Mouse (Mus musculus) Patski (cell line): ENCODE results near the gene Wdr74. TPM values are rescaled to one million over a fixed set of nuclear protein-coding genes. Genes with fewer than 3 reads are reported as not detected.

Experiments
- ATAC-seq: fragments of 100-300 bp; one replicate; pipeline ENCODE4 v1.8.0; 2021
- CTCF ChIA-PET: fragments of 350-600 bp; sonication (Branson Sonifier 250); formaldehyde crosslinking; loops from one replicate; lab custom pipeline; 2022; ENCODE audit warnings: inconsistent platforms; lab: Charles Lee
- POLR2A ChIA-PET: fragments of 350-600 bp; sonication (Branson Sonifier 250); formaldehyde crosslinking; loops from one replicate; lab custom pipeline; 2022; ENCODE audit warnings: antibody characterized with exemption, inconsistent platforms; lab: Charles Lee
- DNase-seq: peaks from one replicate; pipeline ENCODE4 v3.0.0-alpha.2; 2011; ENCODE audit warnings: low read depth, low spot score
- H3K27me3 ChIP-seq: fragments of 371-371 bp; one replicate; pipeline ENCODE4 v1.5.1; 2021
- CTCF ChIP-seq: fragments of 100-300 bp; IDR thresholded peaks from one replicate; pipeline ENCODE4 v1.5.1; 2021
- in situ Hi-C: fragments of 300-500 bp; cut with MboI; formaldehyde crosslinking; loops from 3 replicates; pipeline ENCODE4 v1.11.1; 2018; ENCODE audit warnings: low pct_unique_long_range_greater_than_20kb, mixed read lengths
- polyA plus RNA-seq: library from polyadenylated mRNA; unstranded; gene quantifications from one replicate; pipeline ENCODE4 v1.2.3, GENCODE M21; 2021

The Wdr74 gene
- polyA plus RNA-seq, 1 experiment from 2014 or later: 64.7 TPM

- peak; percentile 40 for ATAC-seq
- TF ChIP-seq CTCF: no peak
- H3K27me3 ChIP-seq: peaks cover 19% of the 10 kb centered on the region
- POLR2A ChIA-PET: interaction anchor here (1.3 kb wide), 1 partner anchor 13 kb away, joined by 3 read pairs; the partner anchor contains the start of gene Slc3a2
- in situ Hi-C loops: no loop called here
- no peak for DNase-seq
- CTCF ChIA-PET: interaction anchor here (1.3 to 2.5 kb wide), 3 partner anchors 13 to 18 kb away, joined by 3 to 7 read pairs (median 5); partner anchors contain the start of gene Slc3a2
Observed at GRCm38 (mm10) chr19:8736160-8736467, 487 bp downstream of the Wdr74 start.

GRCm38 (mm10) chr19:8738911-8739310, 3.3 kb downstream of the Wdr74 start:
- ChIA-PET POLR2A (interaction anchor here (1.5 kb wide), 1 partner anchor 18 kb away, joined by 4 read pairs; the partner anchor contains the start of gene Nxf1), CTCF (interaction anchor here (1.1 to 1.2 kb wide), 4 partner anchors 8 to 371 kb away, joined by 3 to 5 read pairs (median 4); no protein-coding TSS in a partner anchor)
- ATAC-seq: no peak
- H3K27me3 ChIP-seq: peaks cover 6% of the 10 kb centered on the region
- in situ Hi-C loops: no loop called here
- TF ChIP-seq CTCF: no peak
- no peak for DNase-seq

- POLR2A ChIA-PET: interaction anchor here (1.0 to 1.5 kb wide), 2 partner anchors 17 to 18 kb away, joined by 3 to 4 read pairs; partner anchors contain the start of gene Nxf1
- CTCF ChIA-PET: interaction anchor here (1.6 kb wide), 1 partner anchor 21 kb away, joined by 5 read pairs; no protein-coding TSS in a partner anchor
- no peak for DNase-seq
- no peak for TF ChIP-seq CTCF
- no peaks in the 10 kb centered on the region for H3K27me3 ChIP-seq
- in situ Hi-C loops: no loop called here
- no peak for ATAC-seq
Observed at GRCm38 (mm10) chr19:8739646-8740045, 4.0 kb downstream of the Wdr74 start.

- no peak for ATAC-seq
- ChIA-PET POLR2A (interaction anchor here (0.6 to 2.1 kb wide), 3 partner anchors 14 to 27 kb away, joined by 3 to 7 read pairs (median 3); no protein-coding TSS in a partner anchor), CTCF (interaction anchor here (1.5 to 1.6 kb wide), 2 partner anchors 22 to 24 kb away, joined by 3 to 5 read pairs; no protein-coding TSS in a partner anchor)
- in situ Hi-C loops: no loop called here
- H3K27me3 ChIP-seq: no peaks in the 10 kb centered on the region
- TF ChIP-seq CTCF: no peak
- DNase-seq: no peak
Observed at GRCm38 (mm10) chr19:8740603-8741002, 5.0 kb downstream of the Wdr74 start, which contains the start of gene 1700092M07Rik. Gene 1700092M07Rik (plus strand): TSS chr19:8740718.

GRCm38 (mm10) chr19:8741243-8741869, 5.7 kb downstream of the Wdr74 start, which contains the start of gene Stx5a:
Gene Stx5a (plus strand): TSS chr19:8741413.
- in situ Hi-C loops: no loop called here
- no peak for TF ChIP-seq CTCF
- ATAC-seq (peak; percentile 98), DNase-seq (peak; percentile 97)
- POLR2A ChIA-PET: interaction anchor here (1.1 to 2.1 kb wide), 2 partner anchors 28 to 78 kb away, joined by 3 to 7 read pairs; partner anchors contain the start of genes Hnrnpul2 and Ttc9c
- CTCF ChIA-PET: interaction anchor here (1.5 kb wide), 1 partner anchor 24 kb away, joined by 3 read pairs; no protein-coding TSS in a partner anchor
- H3K27me3 ChIP-seq: no peaks in the 10 kb centered on the region

- ATAC-seq: no peak
- no peak for TF ChIP-seq CTCF
- no peak for DNase-seq
- ChIA-PET POLR2A (interaction anchor here (0.5 to 2.1 kb wide), 4 partner anchors 9 to 77 kb away, joined by 3 to 7 read pairs (median 4); partner anchors contain the start of genes Hnrnpul2 and Ttc9c), CTCF (no interaction called here)
- in situ Hi-C loops: no loop called here
- no peaks in the 10 kb centered on the region for H3K27me3 ChIP-seq
Observed at GRCm38 (mm10) chr19:8742176-8742575, 6.5 kb downstream of the Wdr74 start.

GRCm38 (mm10) chr19:8745382-8745781, 9.8 kb downstream of the Wdr74 start:
- ChIA-PET CTCF (no interaction called here), POLR2A (no interaction called here)
- no peak for DNase-seq
- ATAC-seq: no peak
- H3K27me3 ChIP-seq: no peaks in the 10 kb centered on the region
- TF ChIP-seq CTCF: no peak
- in situ Hi-C loops: no loop called here

- in situ Hi-C loops: no loop called here
- CTCF ChIA-PET: interaction anchor here (1.4 to 1.7 kb wide), 2 partner anchors 9 to 10 kb away, joined by 3 to 4 read pairs; no protein-coding TSS in a partner anchor
- POLR2A ChIA-PET: interaction anchor here (0.6 to 1.0 kb wide), 2 partner anchors 11 to 28 kb away, joined by 3 read pairs; no protein-coding TSS in a partner anchor
- TF ChIP-seq CTCF: peak; percentile 60
- no peak for DNase-seq
- no peak for ATAC-seq
- no peaks in the 10 kb centered on the region for H3K27me3 ChIP-seq
Observed at GRCm38 (mm10) chr19:8747368-8747767, 11.7 kb downstream of the Wdr74 start.

- in situ Hi-C loops: no loop called here
- ATAC-seq (no peak), DNase-seq (no peak)
- ChIA-PET CTCF (interaction anchor here (1.7 kb wide), 1 partner anchor 52 kb away, joined by 3 read pairs; no protein-coding TSS in a partner anchor), POLR2A (interaction anchor here (1.8 kb wide), 1 partner anchor 19 kb away, joined by 6 read pairs; the partner anchor contains the start of gene Tmem179b)
- no peak for TF ChIP-seq CTCF
- H3K27me3 ChIP-seq: no peaks in the 10 kb centered on the region
Observed at GRCm38 (mm10) chr19:8755652-8756051, 20.0 kb downstream of the Wdr74 start.

GRCm38 (mm10) chr19:8756635-8757387, 21.2 kb downstream of the Wdr74 start, which contains the start of gene Nxf1:
Gene Nxf1 (plus strand): TSS chr19:8757073.
- CTCF ChIA-PET: interaction anchor here (0.8 to 1.7 kb wide), 5 partner anchors 9 to 50 kb away, joined by 3 to 4 read pairs (median 3); no protein-coding TSS in a partner anchor
- H3K27me3 ChIP-seq: no peaks in the 10 kb centered on the region
- in situ Hi-C loops: no loop called here
- no peak for TF ChIP-seq CTCF
- POLR2A ChIA-PET: interaction anchor here (1.0 to 2.8 kb wide), 5 partner anchors 9 to 48 kb away, joined by 3 to 11 read pairs (median 4); partner anchors contain the start of genes Tmem179b and Tmem223
- peak; percentile 44 for DNase-seq
- peak; percentile 94 for ATAC-seq
